Mouse (Mus musculus): ENCODE data around the gene Raver2.
A peak's percentile ranks its signal among the peaks of the same experiment; 100 is the strongest.

Gene Raver2

DNA sequence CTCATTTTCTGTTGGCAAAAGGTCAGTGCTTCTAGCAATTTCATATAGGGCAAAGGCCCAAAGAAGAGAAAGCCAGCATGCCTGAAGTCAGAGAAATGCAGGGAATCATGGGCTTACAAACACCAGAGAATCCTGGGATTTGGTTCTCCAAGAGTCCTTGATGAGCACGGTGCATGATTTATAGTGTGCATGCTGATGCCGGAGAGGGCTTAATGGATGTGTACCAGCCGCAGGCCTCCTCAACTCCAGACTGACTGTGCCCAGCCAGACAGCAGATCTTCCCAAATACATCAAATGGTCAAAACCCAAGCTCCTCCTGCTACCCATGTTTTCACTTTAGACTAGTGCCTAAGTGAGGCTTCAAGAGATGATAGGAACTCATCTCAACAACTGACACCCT lies 109.0 kb downstream of the Raver2 start:
- DNase-seq: no peak

GRCm38 (mm10) chr4:101179076-101179475 lies 110.3 kb downstream of the Raver2 start:
- no peak for DNase-seq

DNA sequence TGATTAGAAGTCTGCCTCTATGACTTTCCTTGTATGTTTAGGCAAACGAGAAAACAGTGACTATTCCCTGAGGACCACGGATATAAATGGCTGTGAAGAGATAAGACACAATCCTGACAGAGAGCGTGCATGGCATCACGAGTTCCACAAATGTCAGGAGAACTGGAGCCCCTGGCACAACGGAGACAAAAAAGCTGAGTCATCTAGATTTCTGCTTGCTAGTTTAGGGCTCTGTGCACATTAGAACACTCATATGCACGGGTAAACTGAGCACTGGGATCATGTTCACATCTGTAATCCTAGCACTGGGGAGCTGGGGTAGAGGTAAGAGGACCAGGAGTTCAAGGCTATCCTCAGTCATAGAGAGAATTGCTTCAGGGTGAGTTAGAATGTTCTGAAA lies 111.1 kb downstream of the Raver2 start:
- DNase-seq: no peak

DNA sequence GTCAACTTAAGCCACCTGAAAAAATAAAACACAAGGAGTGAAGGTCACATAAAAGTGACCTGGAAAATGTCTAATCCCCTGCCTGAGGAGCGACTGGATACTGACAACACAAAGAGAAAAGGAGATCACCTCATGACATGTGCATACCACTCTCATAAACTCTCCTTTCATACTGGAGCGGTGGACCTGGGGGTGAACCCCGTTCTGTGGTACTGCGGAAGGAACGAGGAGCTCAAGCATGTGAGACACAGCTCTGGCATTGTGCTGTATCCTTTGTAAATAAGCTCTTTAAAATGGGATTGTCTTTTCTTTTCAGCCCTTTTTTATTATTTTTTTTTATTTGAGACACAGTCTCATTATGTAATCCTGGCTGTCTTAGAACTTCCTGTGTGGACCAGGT lies 111.9 kb downstream of the Raver2 start:
- no peak for DNase-seq

- peak; percentile 36 to 53 for DNase-seq
These were observed 113.8 kb downstream of the Raver2 start for GRCm38 (mm10) chr4:101182603-101183011.

GRCm38 (mm10) chr4:101185216-101185615 lies 116.4 kb downstream of the Raver2 start:
- DNase-seq: peak in 1 of 2 experiments; percentile 40

- no peak for DNase-seq
These were observed 117.8 kb downstream of the Raver2 start for GRCm38 (mm10) chr4:101186591-101186990.

- DNase-seq: no peak
These were observed 118.6 kb downstream of the Raver2 start for GRCm38 (mm10) chr4:101187381-101187780.

DNA sequence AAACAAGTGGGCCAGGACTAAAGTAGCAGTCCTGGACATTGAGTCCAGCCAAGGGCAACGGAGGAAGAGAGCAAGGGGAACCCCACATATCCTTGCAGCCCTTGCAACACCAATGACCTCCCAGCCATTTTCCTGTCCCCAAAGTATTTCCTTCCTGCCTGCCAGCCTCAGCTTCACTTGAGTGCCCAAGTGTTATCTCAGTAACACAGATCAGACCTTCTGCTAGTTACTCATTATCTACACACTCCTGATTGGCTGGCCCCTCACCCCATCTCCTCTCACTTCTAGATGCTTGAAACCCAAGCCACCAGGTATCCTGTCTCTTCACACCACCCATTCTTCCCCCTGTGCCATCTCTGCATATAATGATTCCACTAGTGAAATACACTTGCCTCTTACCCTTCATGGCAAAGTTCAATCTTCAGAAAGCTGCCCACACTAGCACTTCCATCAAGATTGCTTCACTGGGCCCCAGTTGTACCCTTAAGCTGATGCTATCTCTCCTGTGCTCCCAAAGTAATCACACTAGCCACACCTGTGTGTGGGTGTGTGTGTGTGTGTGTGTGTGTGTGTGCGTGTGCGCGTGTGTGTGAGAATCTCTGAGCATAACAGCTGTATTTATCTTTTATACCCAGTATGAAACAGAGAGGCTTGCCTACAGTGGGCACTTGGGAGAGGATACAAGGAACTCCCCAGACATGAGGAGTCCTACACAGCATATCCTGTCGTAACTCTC lies 123.6 kb downstream of the Raver2 start:
- no peak for DNase-seq

GRCm38 (mm10) chr4:101194170-101194569 lies 125.4 kb downstream of the Raver2 start:
- DNase-seq: no peak

- DNase-seq: no peak
These were observed 127.6 kb downstream of the Raver2 start for GRCm38 (mm10) chr4:101196407-101196806.

DNA sequence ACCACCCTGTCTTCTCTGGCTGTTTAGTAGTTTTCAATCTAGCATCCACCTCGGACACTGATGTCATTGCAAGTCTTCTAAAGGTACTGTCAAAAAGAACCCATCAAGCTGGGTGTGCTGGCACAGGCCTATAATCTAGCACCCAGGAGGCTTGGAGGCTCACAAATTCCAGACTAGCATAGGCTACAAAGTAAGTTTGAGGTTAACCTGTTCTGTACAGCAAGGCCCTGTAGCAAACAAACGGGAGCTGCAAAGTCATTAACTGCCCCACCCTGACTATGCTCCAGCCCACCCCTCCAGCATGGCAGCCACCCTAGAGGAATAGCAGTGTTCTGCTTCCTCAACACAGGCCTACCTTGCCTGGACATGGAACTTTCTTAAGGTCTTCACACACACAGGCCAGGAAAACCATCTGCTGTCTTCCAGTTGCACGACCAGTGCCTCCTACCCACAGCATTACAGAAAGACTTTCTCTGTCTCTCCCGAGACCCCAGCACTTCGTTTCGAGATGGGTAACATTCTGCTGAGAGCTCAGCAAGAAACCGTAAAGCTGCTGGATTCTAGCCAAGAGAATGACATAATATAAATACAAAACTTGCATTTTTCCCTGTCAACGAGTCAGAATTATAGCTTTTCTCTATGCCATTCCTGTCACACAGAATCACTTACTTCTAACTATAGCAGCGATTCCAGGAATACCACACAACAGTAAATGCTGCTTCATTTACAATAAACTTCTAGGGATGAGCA lies 128.8 kb downstream of the Raver2 start:
- DNase-seq: no peak

- peak; percentile 42 to 52 for DNase-seq
These were observed 129.6 kb downstream of the Raver2 start for GRCm38 (mm10) chr4:101198333-101198732.

DNA sequence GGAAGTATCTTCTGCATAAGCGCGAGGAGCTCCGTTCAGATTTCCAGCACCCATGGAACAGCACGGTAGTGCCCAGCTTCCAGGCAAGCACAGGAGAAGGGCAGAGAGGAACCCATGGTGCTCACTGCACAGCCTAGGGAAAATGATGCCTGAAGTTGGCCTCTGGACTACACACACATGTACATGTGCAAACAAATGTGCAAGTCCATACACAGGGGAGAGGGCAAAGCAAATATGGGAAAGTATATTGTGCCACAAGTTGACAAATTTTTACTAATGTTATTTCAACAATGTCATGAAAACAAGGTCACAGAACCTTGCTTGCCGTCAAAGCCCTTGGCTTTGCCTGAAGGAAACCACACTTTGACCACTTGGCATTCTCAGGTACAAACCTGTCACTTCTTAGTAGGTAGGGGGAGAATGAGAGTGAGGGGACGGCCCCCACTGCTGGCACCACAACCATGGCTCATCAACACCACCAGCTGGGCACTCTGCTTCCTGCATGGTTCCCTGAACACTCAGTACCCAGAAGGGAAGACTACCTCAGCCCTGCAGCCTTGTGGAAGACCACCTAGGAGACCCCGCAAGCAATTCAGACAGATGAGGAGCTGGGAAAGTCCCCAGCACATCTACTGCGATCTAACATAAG lies 130.8 kb downstream of the Raver2 start:
- DNase-seq: no peak

Measured in lung, postnatal 4 days (tissue).